Mouse (Mus musculus): ENCODE measurements around the gene Sec14l1. TPM values are rescaled to one million over a fixed set of nuclear protein-coding genes. Genes with fewer than 3 reads are reported as not detected.

Sec14l1 gene
- polyA plus RNA-seq, 1 experiment from 2014 or later, result 36.5 TPM

GRCm38 (mm10) chr11:117148893-117149685, 34.1 kb downstream of the Sec14l1 start:
- no peak for ATAC-seq (ENCODE audit: low FRiP score, low TSS enrichment)
- no peak overlapping the region for H3K27ac ChIP-seq (ENCODE audit: low read depth, low read length)
- H3K4me1 ChIP-seq (ENCODE audit: control insufficient read depth, insufficient read depth, low read length), result no peaks in the 10 kb centered on the region
- H3K4me2 ChIP-seq (replicated peaks; ENCODE audit: low read depth, low read length), result no peak overlapping the region
- no peak overlapping the region for H3K4me3 ChIP-seq (ENCODE audit: low read length)
- H3K27me3 ChIP-seq (ENCODE audit: control insufficient read depth, insufficient read depth, low read length), result no peaks in the 10 kb centered on the region
- WGBS, result 85% methylated on average over 18 of the region's 18 CpGs
- no peak overlapping the region for H3K9ac ChIP-seq (ENCODE audit: low read depth, low read length)
- H3K9me3 ChIP-seq (ENCODE audit: control insufficient read depth, low read length), result no peaks in the 10 kb centered on the region
- H3K36me3 ChIP-seq (ENCODE audit: control insufficient read depth, insufficient read depth, low read length), result peaks cover 82% of the 10 kb centered on the region

GRCm38 (mm10) chr11:117150467-117150966, 35.5 kb downstream of the Sec14l1 start:
- H3K4me2 ChIP-seq (replicated peaks; ENCODE audit: low read depth, low read length), result no peak overlapping the region
- 82% methylated on average over 9 of the region's 9 CpGs for WGBS
- ATAC-seq (ENCODE audit: low FRiP score, low TSS enrichment), result no peak
- no peak overlapping the region for H3K9ac ChIP-seq (ENCODE audit: low read depth, low read length)
- peaks cover 79% of the 10 kb centered on the region for H3K36me3 ChIP-seq (ENCODE audit: control insufficient read depth, insufficient read depth, low read length)
- H3K4me1 ChIP-seq (ENCODE audit: control insufficient read depth, insufficient read depth, low read length), result peaks cover 6% of the 10 kb centered on the region
- H3K27ac ChIP-seq (ENCODE audit: low read depth, low read length), result no peak overlapping the region
- no peaks in the 10 kb centered on the region for H3K9me3 ChIP-seq (ENCODE audit: control insufficient read depth, low read length)
- no peak overlapping the region for H3K4me3 ChIP-seq (ENCODE audit: low read length)
- no peaks in the 10 kb centered on the region for H3K27me3 ChIP-seq (ENCODE audit: control insufficient read depth, insufficient read depth, low read length)

GRCm38 (mm10) chr11:117151461-117151860, 36.5 kb downstream of the Sec14l1 start:
- WGBS, result 93% methylated on average over 7 of the region's 7 CpGs
- H3K27me3 ChIP-seq (ENCODE audit: control insufficient read depth, insufficient read depth, low read length), result no peaks in the 10 kb centered on the region
- ATAC-seq (ENCODE audit: low FRiP score, low TSS enrichment), result no peak
- no peak overlapping the region for H3K4me2 ChIP-seq (replicated peaks; ENCODE audit: low read depth, low read length)
- no peak overlapping the region for H3K27ac ChIP-seq (ENCODE audit: low read depth, low read length)
- no peak overlapping the region for H3K4me3 ChIP-seq (ENCODE audit: low read length)
- H3K9ac ChIP-seq (ENCODE audit: low read depth, low read length), result no peak overlapping the region
- H3K36me3 ChIP-seq (ENCODE audit: control insufficient read depth, insufficient read depth, low read length), result peaks cover 72% of the 10 kb centered on the region
- peaks cover 15% of the 10 kb centered on the region for H3K4me1 ChIP-seq (ENCODE audit: control insufficient read depth, insufficient read depth, low read length)
- no peaks in the 10 kb centered on the region for H3K9me3 ChIP-seq (ENCODE audit: control insufficient read depth, low read length)

GRCm38 (mm10) chr11:117152541-117152940, 37.6 kb downstream of the Sec14l1 start:
- no peak overlapping the region for H3K4me2 ChIP-seq (replicated peaks; ENCODE audit: low read depth, low read length)
- peaks cover 15% of the 10 kb centered on the region for H3K4me1 ChIP-seq (ENCODE audit: control insufficient read depth, insufficient read depth, low read length)
- WGBS, result 96% methylated on average over 6 of the region's 6 CpGs
- peaks cover 67% of the 10 kb centered on the region for H3K36me3 ChIP-seq (ENCODE audit: control insufficient read depth, insufficient read depth, low read length)
- H3K9me3 ChIP-seq (ENCODE audit: control insufficient read depth, low read length), result no peaks in the 10 kb centered on the region
- H3K27me3 ChIP-seq (ENCODE audit: control insufficient read depth, insufficient read depth, low read length), result no peaks in the 10 kb centered on the region
- no peak overlapping the region for H3K4me3 ChIP-seq (ENCODE audit: low read length)
- no peak for ATAC-seq (ENCODE audit: low FRiP score, low TSS enrichment)
- H3K9ac ChIP-seq (ENCODE audit: low read depth, low read length), result no peak overlapping the region
- no peak overlapping the region for H3K27ac ChIP-seq (ENCODE audit: low read depth, low read length)

- 73% methylated on average over 9 of the region's 9 CpGs for WGBS
- H3K27ac ChIP-seq (ENCODE audit: low read depth, low read length), result no peak overlapping the region
- no peaks in the 10 kb centered on the region for H3K9me3 ChIP-seq (ENCODE audit: control insufficient read depth, low read length)
- H3K4me2 ChIP-seq (replicated peaks; ENCODE audit: low read depth, low read length), result no peak overlapping the region
- no peak overlapping the region for H3K9ac ChIP-seq (ENCODE audit: low read depth, low read length)
- H3K4me3 ChIP-seq (ENCODE audit: low read length), result no peak overlapping the region
- H3K4me1 ChIP-seq (ENCODE audit: control insufficient read depth, insufficient read depth, low read length), result peaks cover 15% of the 10 kb centered on the region
- no peak for ATAC-seq (ENCODE audit: low FRiP score, low TSS enrichment)
- H3K27me3 ChIP-seq (ENCODE audit: control insufficient read depth, insufficient read depth, low read length), result no peaks in the 10 kb centered on the region
- H3K36me3 ChIP-seq (ENCODE audit: control insufficient read depth, insufficient read depth, low read length), result peaks cover 66% of the 10 kb centered on the region
Measured at GRCm38 (mm10) chr11:117153553-117153952, 38.6 kb downstream of the Sec14l1 start.

- peaks cover 65% of the 10 kb centered on the region for H3K36me3 ChIP-seq (ENCODE audit: control insufficient read depth, insufficient read depth, low read length)
- ATAC-seq (ENCODE audit: low FRiP score, low TSS enrichment), result no peak
Measured at GRCm38 (mm10) chr11:117154088-117154815, 39.3 kb downstream of the Sec14l1 start.

GRCm38 (mm10) chr11:117156725-117157124, 41.8 kb downstream of the Sec14l1 start:
- peaks cover 45% of the 10 kb centered on the region for H3K36me3 ChIP-seq (ENCODE audit: control insufficient read depth, insufficient read depth, low read length)
- no peaks in the 10 kb centered on the region for H3K27me3 ChIP-seq (ENCODE audit: control insufficient read depth, insufficient read depth, low read length)
- H3K9me3 ChIP-seq (ENCODE audit: control insufficient read depth, low read length), result no peaks in the 10 kb centered on the region
- peaks cover 15% of the 10 kb centered on the region for H3K4me1 ChIP-seq (ENCODE audit: control insufficient read depth, insufficient read depth, low read length)
- H3K4me2 ChIP-seq (replicated peaks; ENCODE audit: low read depth, low read length), result no peak overlapping the region
- 12% methylated on average over 13 of the region's 15 CpGs for whole genome bisulfite sequencing
- ATAC-seq (ENCODE audit: low FRiP score, low TSS enrichment), result peak; percentile 44
- no peak overlapping the region for H3K4me3 ChIP-seq (ENCODE audit: low read length)
- no peak overlapping the region for H3K9ac ChIP-seq (ENCODE audit: low read depth, low read length)
- H3K27ac ChIP-seq (ENCODE audit: low read depth, low read length), result no peak overlapping the region

More at GRCm38 (mm10) chr11:117154088-117154815, 39.3 kb downstream of the Sec14l1 start:
- 59% methylated on average over 7 of the region's 7 CpGs for WGBS
- Histone ChIP-seq H3K9ac (ENCODE audit: low read depth, low read length) (no peak overlapping the region), H3K27ac (ENCODE audit: low read depth, low read length) (no peak overlapping the region; the same call in 1 of the 2 replicates), H3K4me3 (ENCODE audit: low read length) (no peak overlapping the region), H3K4me1 (ENCODE audit: control insufficient read depth, insufficient read depth, low read length) (peaks cover 15% of the 10 kb centered on the region), H3K27me3 (ENCODE audit: control insufficient read depth, insufficient read depth, low read length) (no peaks in the 10 kb centered on the region), H3K9me3 (ENCODE audit: control insufficient read depth, low read length) (no peaks in the 10 kb centered on the region), H3K4me2 (replicated peaks; ENCODE audit: low read depth, low read length) (no peak overlapping the region)

GRCm38 (mm10) chr11:117158343-117158742, 43.4 kb downstream of the Sec14l1 start:
- WGBS, result 86% methylated on average over 11 of the region's 11 CpGs
- peaks cover 15% of the 10 kb centered on the region for H3K4me1 ChIP-seq (ENCODE audit: control insufficient read depth, insufficient read depth, low read length)
- H3K9me3 ChIP-seq (ENCODE audit: control insufficient read depth, low read length), result no peaks in the 10 kb centered on the region
- no peak overlapping the region for H3K4me2 ChIP-seq (replicated peaks; ENCODE audit: low read depth, low read length)
- H3K27ac ChIP-seq (ENCODE audit: low read depth, low read length), result no peak overlapping the region
- no peaks in the 10 kb centered on the region for H3K27me3 ChIP-seq (ENCODE audit: control insufficient read depth, insufficient read depth, low read length)
- no peak for ATAC-seq (ENCODE audit: low FRiP score, low TSS enrichment)
- H3K36me3 ChIP-seq (ENCODE audit: control insufficient read depth, insufficient read depth, low read length), result peaks cover 41% of the 10 kb centered on the region
- H3K4me3 ChIP-seq (ENCODE audit: low read length), result no peak overlapping the region
- no peak overlapping the region for H3K9ac ChIP-seq (ENCODE audit: low read depth, low read length)

All from kidney, embryonic 14.5 days (tissue).